Mouse (Mus musculus) liver, embryonic 14.5 days (tissue): ENCODE measurements around the gene Themis. TPM values are rescaled to one million over a fixed set of nuclear protein-coding genes. Genes with fewer than 3 reads are reported as not detected.

Source experiments
- ATAC-seq: fragments of 200-750 bp; cut with Nextera tagmentation; 2 replicates; pipeline ENCODE4 v1.8.0; 2017; ENCODE audit warnings: moderate number of reproducible peaks, mild to moderate bottlenecking, moderate library complexity; ENCODE audit not compliant: insufficient read depth
- DNase-seq, 3 experiments: peaks; one replicate each; pipeline ENCODE4 v3.0.0-alpha.2; 2012 to 2013; ENCODE audit warnings: low read depth in 3 of 3, low spot score in 3 of 3
- H3K27ac ChIP-seq: fragments of 300-500 bp; sonication (generic); 2 replicates; pipeline ENCODE4 v1.5.1; 2014; ENCODE audit warnings: moderate library complexity, mild to moderate bottlenecking, control low read depth, inconsistent platforms
- H3K27me3 ChIP-seq: fragments of 300-500 bp; sonication (generic); 2 replicates; pipeline ENCODE4 v1.6.1; 2014; ENCODE audit warnings: mild to moderate bottlenecking, low read length, moderate library complexity; ENCODE audit not compliant: control insufficient read depth, insufficient read depth
- H3K36me3 ChIP-seq: fragments of 300-500 bp; sonication (generic); replicated peaks from 2 replicates; pipeline ENCODE4 v1.6.1; 2014; ENCODE audit warnings: low read depth; ENCODE audit not compliant: control insufficient read depth, insufficient read depth
- H3K4me1 ChIP-seq, 2 experiments: fragments of 200-500 bp in 1 of 2; fragments of 300-500 bp in 1 of 2; sonication (generic) in 1 of 2; replicated peaks; 2 replicates each; pipeline ENCODE4 v1.6.1; 2012 to 2014; ENCODE audit warnings: antibody characterized with exemption in 1 of 2, inconsistent platforms in 1 of 2, low read length in 1 of 2; ENCODE audit not compliant: control insufficient read depth in 2 of 2, insufficient read depth in 2 of 2
- H3K4me2 ChIP-seq: fragments of 300-500 bp; sonication (generic); 2 replicates; pipeline ENCODE4 v1.6.1; 2014; ENCODE audit warnings: low read depth, mild to moderate bottlenecking, control low read depth, moderate library complexity
- H3K4me3 ChIP-seq, 2 experiments: fragments of 200-500 bp in 1 of 2; fragments of 300-500 bp in 1 of 2; sonication (generic) in 1 of 2; 2 replicates each; pipeline ENCODE4 v1.5.1; 2012 to 2014; ENCODE audit warnings: low read depth in 2 of 2, low read length in 2 of 2, mild to moderate bottlenecking in 2 of 2, control low read depth in 1 of 2, inconsistent platforms in 1 of 2, moderate library complexity in 1 of 2; ENCODE audit not compliant: insufficient read depth in 1 of 2
- H3K9ac ChIP-seq: fragments of 300-500 bp; sonication (generic); replicated peaks from 2 replicates; pipeline ENCODE4 v1.6.1; 2014; ENCODE audit warnings: mild to moderate bottlenecking, control low read depth, moderate library complexity
- H3K9me3 ChIP-seq: fragments of 300-500 bp; sonication (generic); 2 replicates; pipeline ENCODE4 v1.6.1; 2016; ENCODE audit warnings: low read length, mixed read lengths; ENCODE audit not compliant: control insufficient read depth
- CTCF ChIP-seq: IDR thresholded peaks from 2 replicates; pipeline ENCODE4 v1.5.1; 2016; ENCODE audit warnings: antibody characterized with exemption, low read depth, control low read depth
- EP300 ChIP-seq: IDR thresholded peaks from 2 replicates; pipeline ENCODE4 v1.6.1; 2016; ENCODE audit warnings: antibody characterized with exemption, low read depth
- WGBS: fragments of 180-500 bp; shearing (Covaris S2); extraction: QIAGEN DNeasy Blood & Tissue Kit; methylation state at CpG from one replicate; pipeline ENCODE4 v1.1.7; 2014; ENCODE audit not compliant: insufficient replicate concordance; 5-methylcytosine and 5-hydroxymethylcytosine counted together
- polyA plus RNA-seq, 2 experiments: library from polyadenylated mRNA; depleted of rRNA in 1 of 2; stranded (reverse) in 1 of 2; unstranded in 1 of 2; fragments of >200 nt; fragmentation: Nextera tagmentation in 1 of 2; extraction: Ambion mirVana in 1 of 2; gene quantifications; 2 replicates each; pipeline versions ENCODE4 v1.2.1 to v1.2.3; 2012 to 2014

Themis gene
- polyA plus RNA-seq, 2 experiments: 0.05 TPM; not detected in 1

- H3K4me1 ChIP-seq: no peaks in the 10 kb centered on the region
- no peaks in the 10 kb centered on the region for H3K27me3 ChIP-seq
- H3K4me2 ChIP-seq: no peak overlapping the region
- no peak overlapping the region for H3K4me3 ChIP-seq
- H3K9ac ChIP-seq: no peak overlapping the region
- no peak for ATAC-seq
- WGBS: 76% methylated on average over 2 of the region's 2 CpGs
- H3K36me3 ChIP-seq: no peaks in the 10 kb centered on the region
- no peak for TF ChIP-seq EP300
- no peak for TF ChIP-seq CTCF
- H3K9me3 ChIP-seq: no peaks in the 10 kb centered on the region
- DNase-seq: no peak
- H3K27ac ChIP-seq: no peak overlapping the region
Measured at GRCm38 (mm10) chr10:28856154-28856553, 188.0 kb downstream of the Themis start.

- WGBS: 59% methylated on average over 4 of the region's 4 CpGs
- no peak for DNase-seq
- Histone ChIP-seq H3K9me3 (no peaks in the 10 kb centered on the region), H3K36me3 (no peaks in the 10 kb centered on the region), H3K4me1 (no peaks in the 10 kb centered on the region), H3K4me3 (no peak overlapping the region), H3K4me2 (no peak overlapping the region), H3K27ac (no peak overlapping the region), H3K27me3 (no peaks in the 10 kb centered on the region), H3K9ac (no peak overlapping the region)
- no peak for ATAC-seq
- no peak for TF ChIP-seq EP300
- TF ChIP-seq CTCF: no peak
Measured at GRCm38 (mm10) chr10:28870580-28871354, 202.6 kb downstream of the Themis start.

- ATAC-seq: no peak
- WGBS: 65% methylated on average over 4 of the region's 4 CpGs
Measured at GRCm38 (mm10) chr10:28874605-28875004, 206.4 kb downstream of the Themis start.

GRCm38 (mm10) chr10:28887643-28888042, 219.5 kb downstream of the Themis start:
- no peak for TF ChIP-seq EP300
- no peak for TF ChIP-seq CTCF
- H3K9me3 ChIP-seq: no peaks in the 10 kb centered on the region

More at GRCm38 (mm10) chr10:28874605-28875004, 206.4 kb downstream of the Themis start:
- no peak for DNase-seq
- no peaks in the 10 kb centered on the region for H3K4me1 ChIP-seq
- H3K9ac ChIP-seq: no peak overlapping the region
- no peak overlapping the region for H3K27ac ChIP-seq
- H3K36me3 ChIP-seq: no peaks in the 10 kb centered on the region
- no peaks in the 10 kb centered on the region for H3K9me3 ChIP-seq
- no peaks in the 10 kb centered on the region for H3K27me3 ChIP-seq
- TF ChIP-seq EP300 (no peak), CTCF (no peak)
- no peak overlapping the region for H3K4me3 ChIP-seq
- H3K4me2 ChIP-seq: no peak overlapping the region

GRCm38 (mm10) chr10:28890886-28891285, 222.7 kb downstream of the Themis start:
- no peak for TF ChIP-seq CTCF
- no peak for TF ChIP-seq EP300
- 55% methylated on average over 2 of the region's 2 CpGs for WGBS
- H3K4me1 ChIP-seq: no peaks in the 10 kb centered on the region
- H3K9ac ChIP-seq: no peak overlapping the region
- ATAC-seq (no peak), DNase-seq (no peak)
- H3K9me3 ChIP-seq: no peaks in the 10 kb centered on the region
- H3K4me2 ChIP-seq: no peak overlapping the region
- H3K4me3 ChIP-seq: no peak overlapping the region
- H3K27ac ChIP-seq: no peak overlapping the region
- no peaks in the 10 kb centered on the region for H3K27me3 ChIP-seq
- H3K36me3 ChIP-seq: no peaks in the 10 kb centered on the region

More at GRCm38 (mm10) chr10:28887643-28888042, 219.5 kb downstream of the Themis start:
- Histone ChIP-seq H3K4me1 (no peaks in the 10 kb centered on the region), H3K4me2 (no peak overlapping the region), H3K27me3 (no peaks in the 10 kb centered on the region), H3K36me3 (no peaks in the 10 kb centered on the region), H3K27ac (no peak overlapping the region), H3K9ac (no peak overlapping the region), H3K4me3 (no peak overlapping the region)
- DNase-seq: no peak
- 32% methylated on average over 1 of the region's 1 CpGs for WGBS
- no peak for ATAC-seq
